Mouse (Mus musculus): Measurements from ENCODE around the gene Dnaja3. TPM values are rescaled to one million over a fixed set of nuclear protein-coding genes. Genes with fewer than 3 reads are reported as not detected.

Dnaja3 gene
- polyA plus RNA-seq, 1 experiment = 193 TPM

GRCm38 (mm10) chr16:4602189-4602588 lies 37.6 kb upstream of the Dnaja3 start:
- no peak overlapping the region for H3K4me3 ChIP-seq (ENCODE audit: insufficient read depth, low read depth, low read length)
- peaks cover 11% of the 10 kb centered on the region for H3K4me1 ChIP-seq (ENCODE audit: control insufficient read depth, insufficient read depth, insufficient read length, low read length)
- no peak overlapping the region for H3K27ac ChIP-seq (replicated peaks; ENCODE audit: low read depth, low read length)

GRCm38 (mm10) chr16:4602766-4603452 lies 36.9 kb upstream of the Dnaja3 start:
- peaks cover 13% of the 10 kb centered on the region for H3K4me1 ChIP-seq (ENCODE audit: control insufficient read depth, insufficient read depth, insufficient read length, low read length)
- H3K27ac ChIP-seq (replicated peaks; ENCODE audit: low read depth, low read length) = no peak overlapping the region
- H3K4me3 ChIP-seq (ENCODE audit: insufficient read depth, low read depth, low read length) = no peak overlapping the region

DNA sequence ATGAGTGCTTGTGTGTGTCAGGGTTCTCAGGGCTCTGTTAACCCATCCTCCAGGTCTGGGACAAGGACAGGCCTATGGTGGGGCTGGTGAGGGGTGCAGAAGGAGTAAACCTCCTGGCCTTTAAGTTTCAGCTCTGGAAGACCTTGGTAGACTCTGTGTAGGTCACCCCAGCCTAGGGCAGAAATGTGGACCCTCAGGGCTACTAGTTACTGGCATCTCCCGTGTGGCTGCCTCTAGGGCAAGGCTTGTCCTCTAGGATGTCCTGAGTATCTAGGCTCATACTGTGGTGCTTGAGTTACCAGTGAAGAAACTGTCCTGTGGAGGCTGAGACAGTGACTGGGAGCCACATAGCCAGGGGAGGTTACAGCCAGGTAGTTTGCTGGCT lies 36.3 kb upstream of the Dnaja3 start:
- H3K4me3 ChIP-seq (ENCODE audit: insufficient read depth, low read depth, low read length) = no peak overlapping the region
- H3K4me1 ChIP-seq (ENCODE audit: control insufficient read depth, insufficient read depth, insufficient read length, low read length) = peaks cover 13% of the 10 kb centered on the region
- no peak overlapping the region for H3K27ac ChIP-seq (replicated peaks; ENCODE audit: low read depth, low read length)

GRCm38 (mm10) chr16:4604293-4604837 lies 35.4 kb upstream of the Dnaja3 start:
- H3K4me1 ChIP-seq (ENCODE audit: control insufficient read depth, insufficient read depth, insufficient read length, low read length) = peaks cover 13% of the 10 kb centered on the region
- no peak overlapping the region for H3K27ac ChIP-seq (replicated peaks; ENCODE audit: low read depth, low read length)
- H3K4me3 ChIP-seq (ENCODE audit: insufficient read depth, low read depth, low read length) = no peak overlapping the region

GRCm38 (mm10) chr16:4605514-4606131 lies 34.2 kb upstream of the Dnaja3 start:
- 0 out of 2 replicates have a peak overlapping the region, but pooled peaks have one; percentile 13 for H3K27ac ChIP-seq (replicated peaks; ENCODE audit: low read depth, low read length)

GRCm38 (mm10) chr16:4606431-4607084 lies 33.2 kb upstream of the Dnaja3 start:
- Histone ChIP-seq H3K4me3 (ENCODE audit: insufficient read depth, low read depth, low read length) (no peak overlapping the region), H3K27ac (replicated peaks; ENCODE audit: low read depth, low read length) (peak overlapping the region; percentile 66), H3K4me1 (ENCODE audit: control insufficient read depth, insufficient read depth, insufficient read length, low read length) (peaks cover 13% of the 10 kb centered on the region)

More at GRCm38 (mm10) chr16:4605514-4606131, 34.2 kb upstream of the Dnaja3 start:
- H3K4me1 ChIP-seq (ENCODE audit: control insufficient read depth, insufficient read depth, insufficient read length, low read length) = peaks cover 13% of the 10 kb centered on the region
- no peak overlapping the region for H3K4me3 ChIP-seq (ENCODE audit: insufficient read depth, low read depth, low read length)

GRCm38 (mm10) chr16:4607818-4608531 lies 31.8 kb upstream of the Dnaja3 start:
- no peak overlapping the region for H3K27ac ChIP-seq (replicated peaks; ENCODE audit: low read depth, low read length)
- peaks cover 13% of the 10 kb centered on the region for H3K4me1 ChIP-seq (ENCODE audit: control insufficient read depth, insufficient read depth, insufficient read length, low read length)
- H3K4me3 ChIP-seq (ENCODE audit: insufficient read depth, low read depth, low read length) = no peak overlapping the region

DNA sequence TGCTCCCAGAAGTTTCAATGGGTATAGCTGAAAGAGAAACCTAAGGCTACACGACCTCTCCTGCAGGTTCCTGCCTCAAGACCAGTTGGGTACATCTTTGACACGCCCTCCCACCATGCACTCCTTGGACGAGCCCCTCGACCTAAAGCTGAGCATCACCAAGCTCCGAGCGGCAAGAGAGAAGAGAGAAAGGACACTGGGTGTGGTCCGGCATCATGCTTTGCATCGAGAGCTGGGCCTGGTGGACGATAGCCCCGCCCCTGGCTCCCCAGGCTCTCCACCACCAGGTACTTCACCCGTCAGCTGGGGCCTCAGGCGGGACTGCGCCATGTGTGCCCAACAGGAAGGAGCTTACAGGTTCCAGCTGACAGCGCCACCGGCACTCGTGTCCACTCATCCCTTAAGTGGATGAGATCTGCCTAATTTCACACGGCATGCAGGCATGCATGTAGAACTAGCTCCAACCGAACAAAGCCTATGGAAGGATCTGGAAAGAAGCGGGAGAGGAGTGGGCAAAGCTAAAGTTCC lies 31.2 kb upstream of the Dnaja3 start:
- Histone ChIP-seq H3K4me3 (ENCODE audit: insufficient read depth, low read depth, low read length) (no peak overlapping the region), H3K4me1 (ENCODE audit: control insufficient read depth, insufficient read depth, insufficient read length, low read length) (peaks cover 13% of the 10 kb centered on the region), H3K27ac (replicated peaks; ENCODE audit: low read depth, low read length) (no peak overlapping the region)

DNA sequence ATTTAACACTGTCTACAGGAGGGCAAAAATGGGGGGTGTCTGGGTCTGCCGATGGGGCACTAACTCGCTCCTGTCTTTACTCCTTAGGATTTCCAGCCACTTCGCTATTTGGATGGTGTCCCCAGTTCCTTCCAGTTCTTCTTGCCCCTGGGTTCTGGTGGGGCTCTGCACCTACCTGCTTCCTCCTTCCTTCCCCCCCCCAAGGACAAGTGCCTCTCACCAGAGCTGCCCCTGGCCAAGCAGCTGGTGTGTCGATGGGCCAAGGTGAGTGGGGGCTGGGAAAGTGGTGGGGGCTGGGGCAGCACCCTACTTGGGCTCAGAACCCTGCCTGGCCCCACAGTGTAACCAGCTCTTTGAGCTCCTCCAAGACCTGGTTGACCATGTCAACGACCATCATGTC lies 28.6 kb upstream of the Dnaja3 start:
- Histone ChIP-seq H3K27ac (replicated peaks; ENCODE audit: low read depth, low read length) (no peak overlapping the region), H3K4me3 (ENCODE audit: insufficient read depth, low read depth, low read length) (no peak overlapping the region), H3K4me1 (ENCODE audit: control insufficient read depth, insufficient read depth, insufficient read length, low read length) (peaks cover 18% of the 10 kb centered on the region)

DNA sequence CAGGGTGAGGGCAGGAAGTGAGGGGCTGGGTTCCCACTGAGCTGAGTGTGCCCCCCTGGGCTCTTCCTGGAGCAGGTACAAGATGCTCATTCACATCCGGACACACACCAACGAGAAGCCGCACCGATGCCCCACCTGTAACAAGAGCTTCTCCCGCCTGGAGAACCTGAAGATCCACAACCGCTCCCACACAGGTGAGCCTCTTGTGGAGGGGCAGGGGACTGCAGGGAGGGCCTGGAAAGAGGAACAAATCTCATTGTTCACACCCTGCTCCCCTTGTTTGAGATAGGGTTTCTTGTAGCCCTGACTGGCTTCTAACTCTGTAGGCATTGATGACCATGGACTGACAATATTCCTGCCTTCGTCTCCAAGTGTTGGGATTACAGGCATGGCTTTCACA lies 28.1 kb upstream of the Dnaja3 start:
- Histone ChIP-seq H3K27ac (replicated peaks; ENCODE audit: low read depth, low read length) (no peak overlapping the region), H3K4me1 (ENCODE audit: control insufficient read depth, insufficient read depth, insufficient read length, low read length) (peaks cover 13% of the 10 kb centered on the region), H3K4me3 (ENCODE audit: insufficient read depth, low read depth, low read length) (no peak overlapping the region)

DNA sequence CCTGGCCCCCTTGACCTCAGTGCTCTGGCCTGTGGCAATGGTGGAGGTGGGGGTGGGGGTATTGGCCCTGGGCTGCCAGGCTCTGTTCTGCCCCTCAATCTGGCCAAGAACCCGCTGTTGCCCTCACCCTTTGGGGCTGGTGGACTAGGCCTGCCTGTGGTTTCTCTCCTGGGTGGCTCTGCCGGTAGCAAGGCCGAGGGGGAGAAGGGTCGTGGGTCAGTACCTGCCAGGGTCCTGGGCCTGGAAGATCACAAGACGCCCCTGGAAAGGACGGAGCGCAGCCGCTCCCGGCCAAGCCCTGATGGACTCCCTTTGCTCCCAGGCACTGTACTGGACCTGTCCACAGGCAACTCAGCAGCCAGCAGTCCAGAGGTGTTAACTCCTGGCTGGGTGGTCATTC lies 26.1 kb upstream of the Dnaja3 start:
- peaks cover 17% of the 10 kb centered on the region for H3K4me1 ChIP-seq (ENCODE audit: control insufficient read depth, insufficient read depth, insufficient read length, low read length)
- H3K27ac ChIP-seq (replicated peaks; ENCODE audit: low read depth, low read length) = no peak overlapping the region
- no peak overlapping the region for H3K4me3 ChIP-seq (ENCODE audit: insufficient read depth, low read depth, low read length)

- Histone ChIP-seq H3K27ac (replicated peaks; ENCODE audit: low read depth, low read length) (no peak overlapping the region), H3K4me1 (ENCODE audit: control insufficient read depth, insufficient read depth, insufficient read length, low read length) (peaks cover 17% of the 10 kb centered on the region), H3K4me3 (ENCODE audit: insufficient read depth, low read depth, low read length) (no peak overlapping the region)
These were observed 25.1 kb upstream of the Dnaja3 start for GRCm38 (mm10) chr16:4614639-4615038.

DNA sequence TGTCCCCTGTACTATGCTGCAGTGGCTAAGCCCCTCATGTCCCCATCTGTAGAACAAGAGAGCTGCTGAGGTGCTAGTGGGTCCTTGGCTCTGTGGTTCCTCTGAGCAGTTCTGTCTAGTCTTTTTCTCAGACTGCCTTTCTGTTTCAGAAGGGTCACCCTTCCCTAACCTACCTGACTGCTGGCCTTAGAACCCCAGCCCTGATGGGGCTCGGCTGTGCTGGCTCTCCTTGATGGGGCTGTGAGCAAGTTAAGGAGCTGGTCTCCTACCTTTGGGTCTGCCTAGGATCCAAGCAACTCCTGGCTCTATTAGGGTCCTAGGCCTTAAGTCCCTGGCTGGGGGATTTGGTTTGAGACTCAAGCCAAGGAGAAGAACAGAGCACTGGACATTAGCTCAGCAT lies 24.5 kb upstream of the Dnaja3 start:
- H3K4me1 ChIP-seq (ENCODE audit: control insufficient read depth, insufficient read depth, insufficient read length, low read length) = peaks cover 17% of the 10 kb centered on the region
- H3K27ac ChIP-seq (replicated peaks; ENCODE audit: low read depth, low read length) = no peak overlapping the region; the same call in 1 of the 2 replicates

DNA sequence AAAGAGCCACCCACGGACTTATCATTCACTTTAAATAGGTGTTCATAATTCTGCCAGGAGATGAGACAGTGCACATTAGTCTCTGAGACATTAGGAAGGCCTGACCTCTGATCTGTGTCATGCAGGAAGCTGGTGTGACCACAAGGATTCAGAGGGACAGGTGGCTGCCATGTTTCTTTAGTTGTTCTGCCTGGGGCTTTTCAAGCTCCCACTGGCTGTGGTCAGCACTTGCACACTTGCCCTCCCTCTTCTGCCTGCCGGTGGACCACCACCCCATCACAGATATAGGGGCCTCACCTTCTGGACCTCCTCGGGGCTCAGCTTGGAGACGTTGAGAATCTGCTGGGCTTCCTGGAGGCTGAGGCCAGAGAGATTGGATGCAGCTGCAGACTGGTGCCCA lies 23.0 kb upstream of the Dnaja3 start:
- H3K4me1 ChIP-seq (ENCODE audit: control insufficient read depth, insufficient read depth, insufficient read length, low read length) = peaks cover 25% of the 10 kb centered on the region
- H3K27ac ChIP-seq (replicated peaks; ENCODE audit: low read depth, low read length) = no peak overlapping the region
- H3K4me3 ChIP-seq (ENCODE audit: insufficient read depth, low read depth, low read length) = no peak overlapping the region

More for the DNA sequence above, 24.5 kb upstream of the Dnaja3 start:
- no peak overlapping the region for H3K4me3 ChIP-seq (ENCODE audit: insufficient read depth, low read depth, low read length)

- H3K4me3 ChIP-seq (ENCODE audit: insufficient read depth, low read depth, low read length) = peak overlapping the region; percentile 88
- H3K27ac ChIP-seq (replicated peaks; ENCODE audit: low read depth, low read length) = peak overlapping the region; percentile 78
- H3K4me1 ChIP-seq (ENCODE audit: control insufficient read depth, insufficient read depth, insufficient read length, low read length) = peaks cover 16% of the 10 kb centered on the region
These were observed 15.7 kb upstream of the Dnaja3 start for GRCm38 (mm10) chr16:4624074-4624473.
